Mouse (Mus musculus) urinary bladder, postnatal 14 days (tissue): ENCODE data around the gene Bag3.
"Not testable (repeated sequence)": the region's sequence is repeated elsewhere in the genome, so short reads cannot be mapped to it uniquely, and the experiment has no call there.

Experiments
- DNase-seq: peaks from one replicate; pipeline ENCODE4 v3.0.0; 2021; ENCODE audit warnings: low spot score

The Bag3 gene

DNA sequence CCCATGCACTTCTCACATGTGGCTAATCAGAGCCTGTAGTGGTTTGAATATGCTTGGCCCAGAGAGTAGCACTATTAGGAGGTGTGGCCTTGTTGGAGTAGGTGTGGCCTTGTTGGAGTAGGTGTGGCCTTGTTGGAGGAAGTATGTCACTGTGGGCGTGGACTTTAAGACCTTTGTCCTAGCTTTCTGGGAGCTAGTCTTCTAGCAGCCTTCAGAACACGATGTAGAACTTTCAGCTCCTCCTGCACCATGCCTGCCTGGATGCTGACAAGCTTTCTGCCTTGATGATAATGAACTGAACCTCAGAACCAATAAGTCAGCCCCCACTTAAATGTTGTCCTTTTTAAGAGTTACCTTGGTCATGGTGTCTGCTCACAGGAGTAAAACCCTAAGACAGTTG is 46.0 kb downstream of the Bag3 start:
- DNase-seq: not testable (repeated sequence)

DNA sequence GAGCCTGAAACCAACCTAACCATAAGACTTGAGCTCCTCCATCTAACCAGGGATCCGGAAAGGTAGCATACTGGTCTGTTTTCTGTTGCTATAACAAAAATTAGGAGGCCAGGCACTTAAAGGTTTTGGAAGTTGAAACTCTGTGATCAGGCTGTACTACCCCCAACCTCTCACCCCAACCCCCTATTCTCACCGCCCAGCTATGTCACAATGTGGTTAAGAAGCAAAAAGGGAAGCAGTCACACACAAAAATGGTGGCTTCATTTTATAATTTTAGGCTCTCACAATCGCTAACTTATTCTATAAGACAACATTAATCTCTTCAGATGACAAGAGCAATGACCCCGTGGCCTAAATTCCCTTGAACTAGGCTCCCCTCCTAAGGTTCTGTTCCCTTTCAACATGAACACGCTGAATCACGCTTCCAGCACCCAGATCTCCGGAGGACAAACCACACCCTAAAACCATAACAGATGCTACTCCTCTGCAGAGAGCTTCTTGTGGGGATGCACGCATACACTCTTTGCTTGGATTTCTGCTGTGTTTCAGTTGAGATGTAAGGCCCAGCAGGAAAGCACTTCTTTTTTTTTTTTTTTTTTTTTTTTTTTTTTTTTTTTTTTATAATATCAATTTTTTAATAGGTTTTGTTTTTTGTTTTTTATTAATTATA is 46.7 kb downstream of the Bag3 start:
- DNase-seq: no peak

DNA sequence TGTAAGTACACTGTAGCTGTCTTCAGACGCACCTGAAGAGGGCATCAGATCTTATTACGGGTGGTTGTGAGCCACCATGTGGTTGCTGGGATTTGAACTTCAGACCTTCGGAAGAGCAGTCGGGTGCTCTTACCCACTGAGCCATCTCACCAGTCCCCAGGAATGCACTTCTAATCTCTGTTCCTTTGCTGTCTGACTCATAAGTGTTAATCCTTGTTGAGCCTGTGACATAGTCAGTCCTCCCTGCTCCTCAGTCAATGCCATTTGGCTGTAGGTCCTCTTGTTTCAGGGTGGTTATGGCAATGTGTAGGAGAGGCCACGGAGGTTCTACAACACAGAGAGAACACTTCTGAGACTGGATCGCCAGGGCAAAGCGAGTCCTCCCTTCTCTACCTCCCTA is 47.2 kb downstream of the Bag3 start:
- DNase-seq: not testable (repeated sequence)

DNA sequence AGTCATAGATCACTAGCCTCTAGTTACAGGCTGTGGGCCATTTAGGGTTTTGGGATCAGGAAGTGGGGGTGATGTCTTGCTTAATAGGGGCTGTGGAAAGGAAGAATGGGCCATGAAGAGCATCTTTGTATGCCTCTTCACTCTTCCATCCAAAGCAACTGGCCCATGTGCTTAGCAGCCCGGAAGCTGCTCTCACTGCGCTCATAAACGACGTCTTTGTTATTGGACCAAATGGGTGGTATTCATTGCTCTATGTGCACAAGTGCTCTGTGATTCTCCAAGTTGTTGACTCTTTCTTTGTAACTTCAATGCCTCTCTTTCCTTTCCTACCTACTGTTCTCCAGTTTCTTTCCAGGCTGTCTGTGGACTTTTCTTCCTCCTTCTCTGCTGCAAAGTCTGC is 48.6 kb downstream of the Bag3 start:
- no peak for DNase-seq

DNA sequence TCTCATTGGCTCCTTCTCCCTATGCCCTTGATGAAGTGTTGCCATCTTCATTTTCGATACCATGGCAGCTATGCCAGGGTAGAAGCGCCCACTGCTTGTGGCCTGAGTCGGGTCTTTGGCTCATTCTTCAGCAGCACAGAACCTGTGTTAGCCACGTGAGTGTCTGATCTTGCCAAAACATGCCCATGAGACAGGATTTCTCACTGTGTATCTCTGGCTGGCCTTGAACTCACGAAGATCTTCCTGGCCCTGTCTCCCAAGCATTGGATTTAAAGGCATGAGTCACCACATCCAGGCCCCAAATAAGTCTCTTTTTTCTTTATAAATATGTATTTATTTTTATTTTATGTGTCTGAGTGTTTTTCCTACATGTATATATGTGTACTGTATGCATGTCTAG is 51.8 kb downstream of the Bag3 start:
- DNase-seq: no peak

DNA sequence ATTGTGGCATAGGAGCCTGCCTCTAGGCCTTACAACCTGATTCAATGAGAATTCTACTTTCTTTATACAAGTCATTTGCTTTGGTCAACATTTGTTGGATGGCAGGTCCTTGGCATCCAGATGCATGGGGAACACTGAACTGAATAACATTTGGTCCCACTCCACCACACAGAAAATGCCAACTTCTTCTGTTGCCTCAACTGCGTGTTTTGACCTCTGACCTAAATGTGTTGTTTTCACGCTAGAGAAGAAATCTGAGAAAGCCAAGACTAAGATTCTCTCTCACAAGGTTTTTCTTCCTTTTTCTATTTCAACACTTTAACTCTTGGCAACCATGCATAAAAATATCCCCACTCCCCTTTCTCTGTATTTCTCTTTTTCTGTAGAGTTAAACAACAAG is 52.4 kb downstream of the Bag3 start:
- DNase-seq: no peak

DNA sequence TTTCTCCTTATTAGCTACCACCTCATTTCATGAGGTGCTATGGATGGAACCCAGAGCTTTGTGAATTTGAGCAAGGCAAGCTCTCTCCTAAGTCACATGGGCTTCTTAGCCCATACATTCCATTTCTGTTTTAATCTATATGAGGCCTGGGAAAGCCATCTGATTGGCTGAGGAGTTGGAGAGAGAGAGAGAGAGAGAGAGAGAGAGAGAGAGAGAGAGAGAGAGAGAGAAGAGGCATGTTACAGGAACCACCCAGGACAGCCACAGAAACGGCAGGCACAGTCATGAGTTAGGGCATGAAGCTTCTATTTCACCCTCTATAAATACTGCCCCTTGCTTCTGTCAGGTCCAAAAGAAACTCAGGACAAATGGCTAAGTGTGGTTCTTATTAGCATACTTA is 54.2 kb downstream of the Bag3 start:
- no peak for DNase-seq

DNA sequence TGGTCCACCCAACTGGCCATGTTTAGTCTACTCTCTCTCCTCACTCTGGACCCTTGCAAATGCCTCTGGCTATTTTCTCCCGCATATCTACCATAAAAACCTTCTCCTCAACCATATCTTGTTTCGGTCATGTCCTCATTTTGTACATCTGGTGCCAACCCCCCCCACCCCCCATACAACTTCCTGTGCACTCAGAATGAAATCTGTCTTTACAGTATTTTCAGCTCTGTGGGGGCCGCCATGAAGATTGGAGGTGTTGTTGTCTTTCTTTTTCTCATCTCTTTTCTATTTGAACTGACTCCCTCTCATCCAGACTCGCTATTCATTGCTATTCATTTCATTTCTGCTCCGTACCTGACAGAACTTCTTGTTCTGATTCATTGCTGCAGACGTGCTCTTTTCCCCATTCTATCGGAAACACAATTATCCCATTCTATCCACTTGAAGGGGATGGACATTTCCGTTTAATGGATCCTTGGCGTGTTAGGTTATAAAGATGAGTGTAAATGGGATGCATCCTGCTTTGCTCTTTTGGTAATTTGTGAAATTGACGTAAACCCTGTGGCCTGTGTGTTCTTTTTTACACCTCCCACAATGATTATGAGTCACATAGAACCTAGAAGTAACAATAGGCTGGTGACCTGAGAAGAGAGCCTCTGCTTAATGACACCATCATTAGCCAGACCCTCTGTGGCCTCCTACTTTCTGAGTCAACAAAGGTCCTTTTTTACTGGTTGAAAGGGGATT is 55.0 kb downstream of the Bag3 start:
- DNase-seq: no peak

DNA sequence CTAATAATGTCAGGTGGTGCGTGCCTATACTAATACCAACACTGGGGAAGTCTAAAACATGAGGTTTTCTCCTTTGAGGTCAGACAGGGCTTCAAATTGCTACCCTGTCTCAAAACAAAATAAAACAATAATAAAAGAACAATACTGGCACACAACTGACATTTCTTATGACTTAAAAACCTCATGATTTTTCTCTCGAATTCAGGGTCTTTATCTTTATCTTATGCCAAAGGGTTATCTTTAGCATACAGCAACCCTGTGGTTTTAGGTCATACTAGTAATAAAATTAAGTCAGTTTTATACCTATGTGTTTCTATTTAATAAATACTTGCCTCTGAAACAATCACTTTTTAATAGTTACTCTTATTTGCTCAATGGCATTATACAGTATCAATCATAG is 56.0 kb downstream of the Bag3 start:
- no peak for DNase-seq

DNA sequence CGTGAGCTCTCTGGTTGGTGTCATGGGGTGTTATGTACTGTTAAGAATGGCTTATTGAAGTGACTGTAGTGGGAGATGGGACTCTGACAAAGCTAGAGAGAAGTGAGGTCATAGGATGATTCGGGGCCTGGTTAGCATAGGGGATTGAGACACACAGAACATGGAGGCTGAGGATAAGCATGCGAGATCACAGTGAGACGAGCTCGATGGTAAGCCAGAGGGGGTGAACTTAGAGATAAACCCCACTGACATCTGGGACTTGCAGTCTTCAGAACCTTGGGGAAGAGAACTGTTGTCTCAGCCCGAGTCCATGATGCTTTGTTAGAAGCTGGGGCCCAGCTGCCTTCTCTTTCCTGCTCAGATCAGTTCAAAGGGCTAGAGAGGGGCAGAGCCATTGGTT is 56.9 kb downstream of the Bag3 start:
- DNase-seq: no peak

DNA sequence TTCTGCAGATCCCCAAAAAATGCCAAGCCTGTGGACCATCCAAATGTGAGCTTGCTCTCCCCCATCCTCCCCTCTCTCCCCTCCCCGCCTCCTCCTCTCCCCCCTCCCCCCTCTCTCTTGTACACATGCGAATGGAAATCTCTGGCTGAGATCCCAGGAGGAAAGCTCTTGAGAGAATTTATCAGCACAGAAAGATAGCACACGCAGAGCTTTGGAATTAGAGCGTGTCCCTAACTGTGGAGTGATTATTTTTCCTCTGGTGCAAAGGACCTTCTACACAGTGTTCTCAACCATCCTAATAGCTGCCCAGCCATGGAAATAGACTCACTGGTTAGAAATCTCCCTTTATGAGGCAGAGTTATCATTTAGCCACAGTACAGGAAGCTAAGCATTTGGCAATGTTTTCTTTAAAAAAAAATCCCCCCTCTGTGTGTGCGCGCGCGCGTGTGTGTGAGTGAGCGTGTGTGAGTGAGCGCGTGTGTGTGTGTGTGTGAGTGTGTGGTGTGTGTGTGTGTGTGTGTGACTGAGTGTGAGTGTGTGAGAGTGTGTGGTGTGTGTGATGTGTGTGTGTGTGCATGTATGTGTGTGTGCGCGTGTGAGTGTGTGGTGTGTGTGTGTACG is 58.6 kb downstream of the Bag3 start:
- DNase-seq: no peak

DNA sequence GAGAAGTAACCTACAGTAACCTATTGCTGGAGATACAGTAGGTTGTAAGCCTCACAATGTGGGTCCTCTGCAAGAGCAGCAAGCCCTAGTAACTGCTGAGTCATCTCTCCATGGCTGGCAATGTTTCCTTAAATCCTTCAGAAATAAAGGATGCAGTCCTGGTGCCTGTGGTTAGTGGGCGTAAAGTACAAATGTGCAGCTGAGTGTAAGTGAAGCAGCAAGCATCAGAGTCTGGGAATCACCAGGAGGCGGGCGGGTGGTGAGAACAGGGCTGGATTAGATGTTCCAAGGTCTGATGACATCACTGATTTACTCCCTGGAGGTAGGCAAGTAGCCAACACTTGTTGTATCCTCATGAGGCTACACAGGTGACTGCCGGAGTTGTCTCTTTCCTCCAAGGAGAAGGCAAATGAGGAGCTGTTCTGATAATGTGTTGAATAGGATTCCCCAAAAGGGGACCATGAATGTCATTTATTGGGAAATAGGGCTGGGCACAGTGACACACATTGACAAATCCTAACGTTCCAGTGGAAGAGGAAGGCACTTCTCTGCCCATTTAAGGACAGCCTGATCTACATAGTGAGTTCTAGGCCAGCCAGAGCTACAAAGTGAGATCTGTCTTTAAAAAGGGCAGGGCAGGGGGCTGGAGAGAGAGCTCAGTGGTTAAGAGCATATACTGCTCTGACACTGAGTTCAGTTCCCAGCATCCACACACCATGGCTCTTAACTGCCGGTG is 60.0 kb downstream of the Bag3 start:
- peak; percentile 27 for DNase-seq

DNA sequence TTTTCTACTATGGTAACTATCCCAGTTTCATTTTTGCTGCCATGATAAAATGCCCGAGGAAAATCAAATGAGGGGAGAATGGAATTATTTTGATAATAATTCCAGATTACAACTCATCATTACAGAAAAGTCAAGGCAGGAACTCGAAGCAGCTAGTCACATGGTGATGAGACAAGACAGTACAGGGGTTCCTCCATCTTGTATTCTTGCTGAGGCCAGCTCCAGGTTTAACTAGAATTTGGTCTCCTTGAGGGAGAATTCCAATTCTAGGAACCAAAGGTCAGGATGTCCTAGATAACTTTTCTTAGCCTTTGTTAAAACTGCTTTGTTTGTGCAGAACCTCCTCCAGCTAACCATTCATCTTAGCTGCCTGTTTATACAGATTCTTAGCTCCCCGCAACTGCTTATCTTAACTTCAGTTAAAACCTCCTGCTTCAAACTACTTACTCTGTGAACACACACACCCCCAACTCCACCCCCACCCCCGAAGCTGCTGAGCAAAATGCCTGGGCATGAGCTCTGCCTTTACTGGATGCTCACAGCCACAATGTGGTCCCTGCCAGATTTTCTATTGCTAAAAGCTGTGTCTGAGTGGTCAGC is 64.0 kb downstream of the Bag3 start:
- DNase-seq: no peak

DNA sequence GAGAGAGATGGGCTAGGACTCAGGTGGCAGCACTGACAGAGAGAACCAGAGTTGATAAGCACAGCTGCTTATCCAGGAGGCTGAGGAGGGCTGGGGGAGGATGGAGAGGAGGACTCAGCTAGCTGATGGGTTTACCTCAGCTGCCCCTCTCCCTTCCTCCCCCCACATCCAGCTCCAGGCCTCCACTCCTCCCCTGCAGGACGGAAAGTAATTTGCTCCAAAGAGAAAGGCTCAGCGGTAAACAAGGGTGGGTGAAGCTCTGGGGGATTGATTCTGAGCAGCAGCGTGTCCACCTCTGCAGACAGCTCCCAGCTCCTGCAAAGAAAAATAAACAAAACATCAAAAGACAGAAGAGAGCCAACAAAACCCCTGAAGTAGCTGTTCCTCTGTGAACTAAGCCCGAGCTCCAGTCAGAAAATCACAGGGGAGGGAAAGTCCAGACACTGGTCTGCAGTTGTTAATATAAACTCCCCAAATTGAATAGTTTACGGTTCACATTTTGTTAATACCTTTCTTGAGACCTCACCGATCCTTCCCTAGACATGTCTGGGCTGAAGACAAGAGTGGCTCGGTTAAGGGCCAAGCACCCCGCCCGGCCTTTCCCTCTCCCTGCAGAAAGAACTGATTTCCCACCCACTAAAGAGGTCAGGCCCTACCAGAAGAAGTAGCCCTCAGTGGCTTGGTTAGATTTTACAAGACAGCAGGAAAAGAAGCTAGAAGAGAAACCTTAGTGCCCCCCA is 68.1 kb downstream of the Bag3 start:
- no peak for DNase-seq

DNA sequence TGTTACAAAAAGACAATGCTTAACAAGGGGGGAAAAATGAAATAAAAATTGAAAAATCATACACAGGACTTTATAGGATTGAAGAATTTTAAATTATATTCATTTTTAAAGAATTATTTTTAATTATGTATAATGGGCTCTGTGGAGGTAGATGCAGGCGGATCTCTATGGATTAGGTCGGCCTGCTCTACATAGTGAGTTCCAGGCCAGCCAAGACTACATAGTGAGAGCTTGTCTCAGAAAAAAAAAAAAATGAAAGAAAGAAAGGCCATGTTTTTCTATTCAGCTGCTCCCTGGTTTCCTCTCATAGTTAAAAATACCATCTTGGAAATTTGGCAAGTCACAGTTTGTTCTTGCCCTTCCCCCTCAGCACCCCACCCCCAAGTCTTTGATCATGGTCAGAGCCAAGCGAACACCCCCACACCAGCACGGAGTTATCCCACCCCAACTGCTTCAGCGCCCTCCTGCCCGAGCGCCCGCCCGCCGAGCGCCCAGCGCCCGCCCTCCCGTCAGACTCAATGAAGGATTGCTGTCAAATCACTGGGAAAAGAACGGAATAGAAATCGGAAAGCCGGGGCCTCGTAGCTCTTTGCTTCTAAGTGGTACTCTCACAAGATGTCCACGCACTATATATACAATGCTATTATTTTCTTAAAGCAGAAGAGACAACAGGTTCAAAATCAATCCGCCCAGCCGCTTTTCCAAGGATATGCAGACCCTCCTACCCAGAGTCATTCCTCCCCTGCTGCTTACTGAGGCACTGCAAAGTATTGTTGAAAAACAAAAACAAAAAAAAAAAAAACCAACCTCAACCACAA is 68.9 kb downstream of the Bag3 start:
- DNase-seq: no peak

DNA sequence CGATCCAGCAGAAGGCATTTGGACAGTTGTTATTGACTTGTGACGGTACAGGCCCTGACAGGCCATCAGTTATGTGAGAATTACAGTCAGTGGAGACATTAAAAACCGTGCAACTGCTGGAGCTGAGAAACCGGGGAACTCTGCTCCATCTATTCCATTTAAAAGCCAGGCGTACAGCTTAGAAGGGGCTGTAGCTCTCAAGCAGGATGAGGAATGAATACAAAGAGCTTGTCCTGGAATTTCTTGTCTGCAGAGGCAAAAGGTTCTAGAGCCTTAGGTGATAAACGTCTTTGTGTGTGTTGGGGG is 69.5 kb downstream of the Bag3 start:
- no peak for DNase-seq

DNA sequence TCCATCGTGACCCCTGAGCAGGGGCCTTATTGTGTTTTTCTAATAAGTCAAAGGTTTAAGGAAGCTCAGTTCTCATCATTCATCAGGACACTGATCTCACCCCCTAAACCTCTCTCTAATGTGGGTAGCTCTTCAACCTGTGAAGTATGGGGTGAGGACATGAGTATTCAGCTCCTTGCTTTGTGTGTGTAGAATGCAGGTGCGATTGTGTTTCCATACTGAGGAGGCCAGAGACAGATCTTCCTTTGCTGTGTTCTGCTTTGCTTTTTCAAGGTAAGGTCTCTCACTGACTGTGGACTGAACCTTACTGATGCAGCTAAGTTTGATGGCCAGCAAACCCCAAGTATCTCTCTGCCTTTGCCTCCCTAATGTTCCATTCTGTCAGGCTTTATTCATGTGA is 72.9 kb downstream of the Bag3 start:
- no peak for DNase-seq
